Mouse (Mus musculus) liver, embryonic 18 days (tissue): Measurements from ENCODE around the gene Gkn2. TPM values are rescaled to one million over a fixed set of nuclear protein-coding genes. Genes with fewer than 3 reads are reported as not detected.

Source experiments
- polyA plus RNA-seq: library from polyadenylated mRNA; depleted of rRNA; stranded (reverse); fragments of >200 nt; gene quantifications from 2 replicates; pipeline ENCODE4 v1.2.3, GENCODE M21; 2012; rRNA removed

The Gkn2 gene
- polyA plus RNA-seq: not detected in 2 replicates

GRCm38 (mm10) chr6:87373057-87373456 is at the start of gene Gkn2:
Gkn2 (plus strand) TSS chr6:87373357.

DNA sequence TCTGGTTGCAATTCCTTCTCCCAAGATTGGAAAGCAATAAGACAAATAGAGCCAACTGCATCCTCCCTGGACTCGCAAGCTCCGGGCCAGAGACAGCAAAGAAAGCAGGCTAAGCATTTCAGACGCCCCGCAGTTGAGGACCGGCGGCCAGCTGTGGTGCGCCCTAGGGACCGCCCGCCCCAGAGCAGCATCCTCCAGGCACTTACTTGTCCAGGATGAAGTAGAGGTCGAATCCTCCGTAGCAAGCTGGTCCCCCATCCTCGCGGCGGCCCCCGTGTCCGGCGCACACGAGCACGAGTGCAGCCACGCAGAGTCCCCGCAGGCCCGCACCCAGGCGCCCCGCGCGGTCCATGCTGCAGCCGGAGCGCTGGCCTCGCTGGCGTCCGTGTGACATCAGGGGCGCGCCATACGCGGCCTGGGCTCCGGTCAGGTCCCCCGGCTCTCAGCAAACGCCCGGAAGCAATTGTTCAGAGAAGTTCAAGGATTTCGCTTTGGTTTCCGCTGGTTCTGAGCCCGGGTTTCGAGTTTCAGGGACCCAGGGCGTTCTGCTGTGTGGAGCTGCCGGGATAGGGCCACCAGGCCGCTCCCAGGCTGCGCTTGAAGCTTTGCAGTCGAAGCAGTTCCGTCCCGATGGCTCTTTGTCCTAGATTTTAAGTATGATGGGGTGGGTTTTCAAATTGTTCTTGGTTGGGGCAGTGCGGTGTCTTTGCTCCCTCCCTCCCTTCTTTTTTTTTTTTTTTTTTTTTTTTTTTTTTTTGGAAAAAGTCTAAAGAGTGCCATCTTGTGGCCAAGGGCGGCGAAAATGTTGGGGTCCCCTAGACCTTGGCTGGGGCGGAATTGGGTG is 37.8 kb upstream of the Gkn2 start, which contains the start of gene Antxr1:
Gene Antxr1, minus strand, starts transcription at position 731 of the 844 bp plus-strand sequence.

GRCm38 (mm10) chr6:87350829-87351228 is 22.3 kb upstream of the Gkn2 start, which contains the start of gene Gkn1:
Gkn1 (minus strand) TSS chr6:87350942.

GRCm38 (mm10) chr6:87388877-87389276 is 15.7 kb downstream of the Gkn2 start, which contains the start of gene Gkn3:
Gkn3 (minus strand) TSS chr6:87388935.

GRCm38 (mm10) chr6:87428487-87429044 is 55.4 kb downstream of the Gkn2 start, which contains the start of gene Bmp10:
Bmp10 (plus strand) TSS chr6:87428994.

Other genes starting within 250 kb of the Gkn2 start
- gene Antxr1, start 37.5 kb upstream of the Gkn2 start, polyA plus RNA-seq: 1.2 and 1.4 TPM in 2 replicates
- not detected in 2 replicates for gene Gkn1, start 22.4 kb upstream of the Gkn2 start, polyA plus RNA-seq
- gene Gkn3, start 15.6 kb downstream of the Gkn2 start, polyA plus RNA-seq: 0.05 TPM in 1 of 2 replicates, not detected in the other
- 2.7 and 2.8 TPM in 2 replicates for gene Bmp10, start 55.6 kb downstream of the Gkn2 start, polyA plus RNA-seq
- 3.7 and 3.8 TPM in 2 replicates for gene Arhgap25, start 159.9 kb downstream of the Gkn2 start, polyA plus RNA-seq
- gene Prokr1, start 217.4 kb downstream of the Gkn2 start, polyA plus RNA-seq: 1.1 and 1.2 TPM in 2 replicates